ENCODE assay signal across 19 mouse cellular contexts in the genomic region with DNA sequence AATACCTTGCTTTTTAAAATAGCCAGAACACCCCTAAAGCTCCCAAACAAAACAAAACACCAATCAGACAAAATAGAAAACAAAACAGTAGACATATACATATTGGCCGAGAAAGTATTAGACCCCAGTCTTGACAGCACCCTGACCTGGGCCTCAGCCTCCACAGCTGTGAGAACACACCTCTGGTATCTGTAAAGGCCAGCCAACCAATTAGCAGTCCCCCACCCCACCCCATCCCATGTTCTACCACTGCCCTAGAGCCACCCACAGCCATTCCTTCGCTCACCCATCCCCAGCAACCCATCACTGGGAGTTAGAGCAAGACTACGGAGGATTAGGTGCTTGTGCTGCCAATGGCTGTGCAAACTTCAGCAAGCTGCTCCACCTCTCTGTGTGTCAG.
"Had no signal": no experiment of that assay in that cellular context is flagged by ENCODE, and none has a peak within 500 bp of the region (broad histone marks: within the 10 kb centered on the region; RNA-seq: fewer than 3 reads in every experiment).

No protein-coding gene starts in this region.

- H3K4me1 ChIP-seq: hindbrain, embryonic 15.5 days; neural tube, embryonic 13.5 days had no signal

- ATAC-seq: intestine, postnatal 0 days; midbrain, embryonic 13.5 days; midbrain, embryonic 16.5 days had no signal

- DNase-seq: kidney, adult 2 months; layer of hippocampus, adult 9-11 months; lung, postnatal 14 days; retina, postnatal 1 day; right cerebral cortex, postnatal 25 days; thymus, adult 18-20 months; thymus, postnatal 25 days had no signal

- H3K27me3 ChIP-seq: hindbrain, embryonic 15.5 days; limb, embryonic 13.5 days; midbrain, embryonic 13.5 days; neural tube, embryonic 13.5 days had no signal

- H3K4me3 ChIP-seq: hindbrain, embryonic 15.5 days; layer of hippocampus, adult 2 months; limb, embryonic 10.5 days; limb, embryonic 13.5 days; megakaryocyte, embryonic 14.5 days; midbrain, embryonic 10.5 days; midbrain, embryonic 13.5 days; myocyte; neural tube, embryonic 13.5 days had no signal

- H3K9me3 ChIP-seq: hindbrain, embryonic 15.5 days; limb, embryonic 10.5 days; midbrain, embryonic 10.5 days; midbrain, embryonic 13.5 days; neural tube, embryonic 13.5 days had no signal

- H3K9ac ChIP-seq: hindbrain, embryonic 15.5 days; limb, embryonic 13.5 days; midbrain, embryonic 13.5 days; neural tube, embryonic 13.5 days had no signal

- H3K27ac ChIP-seq: hindbrain, embryonic 15.5 days; kidney, postnatal 0 days; layer of hippocampus, adult 2 months; limb, embryonic 10.5 days; limb, embryonic 13.5 days; midbrain, embryonic 10.5 days; midbrain, embryonic 13.5 days; neural tube, embryonic 13.5 days had no signal

- H3K36me3 ChIP-seq: hindbrain, embryonic 15.5 days; limb, embryonic 10.5 days; limb, embryonic 13.5 days; midbrain, embryonic 10.5 days; midbrain, embryonic 13.5 days; neural tube, embryonic 13.5 days had no signal

- H3K4me2 ChIP-seq: hindbrain, embryonic 15.5 days; limb, embryonic 13.5 days; midbrain, embryonic 13.5 days; neural tube, embryonic 13.5 days had no signal
